Mouse (Mus musculus) CH12.LX (cell line): ENCODE data around the gene Slc25a33. TPM values are rescaled to one million over a fixed set of nuclear protein-coding genes. Genes with fewer than 3 reads are reported as not detected.

ENCODE experiments used
- DNase-seq: peaks from one replicate; pipeline ENCODE4 v3.0.0-alpha.2; 2013; ENCODE audit errors: extremely low read depth
- H3K27ac ChIP-seq: 2 replicates; pipeline ENCODE4 v1.5.1; 2012; ENCODE audit warnings: low read depth, mild to moderate bottlenecking, control low read depth, moderate library complexity; ENCODE audit not compliant: insufficient read depth
- H3K27me3 ChIP-seq: replicated peaks from 2 replicates; pipeline ENCODE3; 2012; ENCODE audit warnings: inconsistent platforms
- H3K36me3 ChIP-seq, 2 experiments: replicated peaks in 1 of 2; 2 replicates each; pipeline versions ENCODE3 to v1.6.1; 2012; ENCODE audit warnings: inconsistent platforms in 1 of 2, low read length in 1 of 2, mild to moderate bottlenecking in 1 of 2, mixed read lengths in 1 of 2, moderate library complexity in 1 of 2; ENCODE audit not compliant: control insufficient read depth in 1 of 2, insufficient read depth in 1 of 2
- H3K4me1 ChIP-seq, 2 experiments: 2 replicates each; pipeline ENCODE4 v1.6.1; 2012; ENCODE audit warnings: inconsistent platforms in 1 of 2, moderate library complexity in 1 of 2; ENCODE audit not compliant: insufficient read depth in 2 of 2, control insufficient read depth in 1 of 2
- H3K4me2 ChIP-seq: 2 replicates; pipeline ENCODE4 v1.6.1; 2012; ENCODE audit warnings: low read depth, mild to moderate bottlenecking, control low read depth; ENCODE audit not compliant: poor library complexity, insufficient read depth, severe bottlenecking
- H3K4me3 ChIP-seq, 3 experiments: fragments of 150-350 bp in 1 of 3; sonication (generic) in 1 of 3; replicated peaks in 1 of 3; 2 replicates each; pipeline versions ENCODE3 to v1.5.1; 2011 to 2012; ENCODE audit warnings: low read depth in 2 of 3, low read length in 2 of 3, mild to moderate bottlenecking in 2 of 3, moderate library complexity in 2 of 3, control low read depth in 1 of 3, improper control_type of control experiment in 1 of 3, inconsistent platforms in 1 of 3, mixed read lengths in 1 of 3; ENCODE audit not compliant: poor library complexity in 1 of 3
- H3K79me2 ChIP-seq: replicated peaks from 2 replicates; pipeline ENCODE4 v1.6.1; 2012; ENCODE audit warnings: mild to moderate bottlenecking, moderate library complexity; ENCODE audit not compliant: control insufficient read depth, poor library complexity, insufficient read depth, severe bottlenecking; ENCODE audit errors: extremely low read depth
- H3K9ac ChIP-seq: 2 replicates; pipeline ENCODE4 v1.6.1; 2012; ENCODE audit warnings: low read depth, mild to moderate bottlenecking, control low read depth, moderate library complexity; ENCODE audit not compliant: insufficient read depth
- H3K9me3 ChIP-seq: replicated peaks from 2 replicates; pipeline ENCODE3; 2012; ENCODE audit warnings: low read length, inconsistent platforms, mixed read lengths
- CHD1 ChIP-seq: IDR thresholded peaks from 2 replicates; pipeline ENCODE4 v1.6.1; 2012; ENCODE audit warnings: low read depth, low read length, improper control_type of control experiment, inconsistent platforms
- CHD2 ChIP-seq: IDR thresholded peaks from 2 replicates; pipeline ENCODE4 v1.6.1; 2011; ENCODE audit warnings: low read length, improper control_type of control experiment
- CTCF ChIP-seq, 2 experiments: IDR thresholded peaks in 1 of 2; conservative IDR thresholded peaks in 1 of 2; 2 replicates each; pipeline ENCODE4 v1.5.1; 2011 to 2012; ENCODE audit warnings: low read depth in 2 of 2, low read length in 2 of 2, improper control_type of control experiment in 1 of 2, inconsistent platforms in 1 of 2, mild to moderate bottlenecking in 1 of 2, moderate library complexity in 1 of 2
- E2F4 ChIP-seq: IDR thresholded peaks from 2 replicates; pipeline ENCODE4 v1.6.1; 2011; ENCODE audit warnings: low read depth, low read length, improper control_type of control experiment; ENCODE audit not compliant: insufficient replicate concordance
- EP300 ChIP-seq: IDR thresholded peaks from 2 replicates; pipeline ENCODE4 v1.6.1; 2011; ENCODE audit warnings: low read length, improper control_type of control experiment
- ETS1 ChIP-seq: conservative IDR thresholded peaks from 2 replicates; pipeline ENCODE4 v1.6.1; 2012; ENCODE audit warnings: low read depth, mild to moderate bottlenecking, inconsistent platforms, low read length, improper control_type of control experiment, moderate library complexity
- GABPA ChIP-seq: IDR thresholded peaks from 2 replicates; pipeline ENCODE4 v1.6.1; 2012; ENCODE audit warnings: low read depth, low read length, improper control_type of control experiment, inconsistent platforms; ENCODE audit not compliant: insufficient replicate concordance
- IRF4 ChIP-seq: IDR thresholded peaks from 2 replicates; pipeline ENCODE4 v1.6.1; 2014; ENCODE audit warnings: low read depth, mild to moderate bottlenecking, inconsistent platforms, low read length, improper control_type of control experiment
- JUND ChIP-seq: conservative IDR thresholded peaks from 2 replicates; pipeline ENCODE4 v1.6.1; 2011; ENCODE audit warnings: low read depth, low read length, improper control_type of control experiment
- KAT2A ChIP-seq: IDR thresholded peaks from 2 replicates; pipeline ENCODE4 v1.6.1; 2012; ENCODE audit warnings: low read length, improper control_type of control experiment, inconsistent platforms; ENCODE audit not compliant: insufficient replicate concordance
- MAFK ChIP-seq: IDR thresholded peaks from 2 replicates; pipeline ENCODE4 v1.6.1; 2011; ENCODE audit warnings: low read length, improper control_type of control experiment; ENCODE audit not compliant: insufficient replicate concordance
- MAX ChIP-seq: IDR thresholded peaks from 2 replicates; pipeline ENCODE4 v1.6.1; 2011; ENCODE audit warnings: low read length, improper control_type of control experiment
- MAZ ChIP-seq: IDR thresholded peaks from 2 replicates; pipeline ENCODE4 v1.6.1; 2012; ENCODE audit warnings: low read depth, mild to moderate bottlenecking, inconsistent platforms, low read length, improper control_type of control experiment, moderate library complexity
- MXI1 ChIP-seq: IDR thresholded peaks from 2 replicates; pipeline ENCODE4 v1.6.1; 2011; ENCODE audit warnings: mild to moderate bottlenecking, low read depth, low read length, improper control_type of control experiment
- PAX5 ChIP-seq: IDR thresholded peaks from 2 replicates; pipeline ENCODE4 v1.6.1; 2012; ENCODE audit warnings: low read length, inconsistent platforms, mixed read lengths
- POLR2AphosphoS2 ChIP-seq: IDR thresholded peaks from 2 replicates; pipeline ENCODE4 v1.6.1; 2011; ENCODE audit warnings: low read depth, low read length, improper control_type of control experiment
- RAD21 ChIP-seq: IDR thresholded peaks from 2 replicates; pipeline ENCODE4 v1.6.1; 2011; ENCODE audit warnings: low read depth, mild to moderate bottlenecking, low read length, improper control_type of control experiment, moderate library complexity
- SMC3 ChIP-seq: IDR thresholded peaks from 2 replicates; pipeline ENCODE4 v1.6.1; 2011; ENCODE audit warnings: low read depth, low read length, improper control_type of control experiment
- TBP ChIP-seq: conservative IDR thresholded peaks from 2 replicates; pipeline ENCODE4 v1.6.1; 2011; ENCODE audit warnings: low read depth, low read length, improper control_type of control experiment
- TCF12 ChIP-seq: IDR thresholded peaks from 2 replicates; pipeline ENCODE4 v1.6.1; 2014; ENCODE audit warnings: low read depth, mild to moderate bottlenecking, inconsistent platforms, low read length, improper control_type of control experiment
- UBTF ChIP-seq: IDR thresholded peaks from 2 replicates; pipeline ENCODE4 v1.6.1; 2012; ENCODE audit warnings: low read depth, mild to moderate bottlenecking, inconsistent platforms, low read length, improper control_type of control experiment, moderate library complexity
- USF1 ChIP-seq: IDR thresholded peaks from 2 replicates; pipeline ENCODE4 v1.6.1; 2014; ENCODE audit warnings: low read depth, mild to moderate bottlenecking, inconsistent platforms, low read length, improper control_type of control experiment
- USF2 ChIP-seq: conservative IDR thresholded peaks from 2 replicates; pipeline ENCODE4 v1.6.1; 2011; ENCODE audit warnings: low read depth, low read length, improper control_type of control experiment
- ZC3H11A ChIP-seq: IDR thresholded peaks from 2 replicates; pipeline ENCODE4 v1.6.1; 2012; ENCODE audit warnings: low read depth, mild to moderate bottlenecking, inconsistent platforms, low read length, improper control_type of control experiment
- dilution Hi-C: fragments of 300-500 bp; cut with MboI; formaldehyde crosslinking; loops from 2 replicates; pipeline ENCODE4 v1.14.3; 2020; ENCODE audit warnings: low sequenced_read_pairs; ENCODE audit not compliant: extremely low pct_unique_long_range_greater_than_20kb, extremely low pct_ligation_motif_present
- in situ Hi-C: fragments of 300-500 bp; cut with MboI; formaldehyde crosslinking; loops from 3 replicates; pipeline ENCODE4 v1.14.3; 2019; ENCODE audit warnings: low sequenced_read_pairs, low pct_ligation_motif_present, low pct_unique_long_range_greater_than_20kb, mixed read lengths
- polyA plus RNA-seq: library from polyadenylated mRNA; unstranded; fragments of >175 nt; gene quantifications from 2 replicates; pipeline ENCODE4 v1.2.1, GENCODE M21; 2012; ENCODE audit warnings: low read depth; ENCODE audit not compliant: insufficient read length
- total RNA-seq, 2 experiments: library from RNA; depleted of rRNA; stranded (reverse); fragments of 300-350 nt in 1 of 2; fragments of >200 nt in 1 of 2; gene quantifications; 2 replicates each; pipeline ENCODE4 v1.2.3; 2012 to 2014

Slc25a33 gene
- total and polyA plus RNA-seq, 3 experiments = 25.3 to 35.5 (median 32.4) TPM

- no peak for DNase-seq
Measured at GRCm38 (mm10) chr4:149775760-149776362, 1.8 kb upstream of the Slc25a33 start.

GRCm38 (mm10) chr4:149775330-149775729, 1.3 kb upstream of the Slc25a33 start:
- dilution Hi-C loops (loop anchor here (25.0 kb wide), 1 partner anchor 187 kb away; the partner anchor contains the start of gene Spsb1), in situ Hi-C loops (no loop called here)
- no peak overlapping the region for H3K27ac ChIP-seq
- peaks cover 22 to 45% of the 10 kb centered on the region in 2 experiments for H3K4me1 ChIP-seq
- peaks cover 28% of the 10 kb centered on the region for H3K79me2 ChIP-seq
- no peak overlapping the region for H3K4me2 ChIP-seq
- TF ChIP-seq TCF12 (no peak), PAX5 (no peak), EP300 (no peak), ZC3H11A (no peak), TBP (no peak), MAZ (no peak), E2F4 (no peak), MAFK (no peak), USF2 (no peak), CHD2 (no peak), POLR2AphosphoS2 (no peak), MAX (no peak), JUND (no peak), UBTF (no peak), USF1 (no peak)
- no peak for DNase-seq
- H3K4me3 ChIP-seq = no peak overlapping the region
- H3K9ac ChIP-seq = no peak overlapping the region
- peaks cover 0 to 15% of the 10 kb centered on the region in 2 experiments for H3K36me3 ChIP-seq
- no peaks in the 10 kb centered on the region for H3K9me3 ChIP-seq
- peaks cover 4% of the 10 kb centered on the region for H3K27me3 ChIP-seq

More at GRCm38 (mm10) chr4:149775760-149776362, 1.8 kb upstream of the Slc25a33 start:
- no peaks in the 10 kb centered on the region for H3K9me3 ChIP-seq
- dilution Hi-C loops = loop anchor here (25.0 kb wide), 1 partner anchor 186 kb away; the partner anchor contains the start of gene Spsb1
- no peak overlapping the region for H3K4me2 ChIP-seq
- no peak overlapping the region for H3K4me3 ChIP-seq
- in situ Hi-C loops = no loop called here
- peaks cover 0 to 12% of the 10 kb centered on the region in 2 experiments for H3K36me3 ChIP-seq
- peaks cover 22% of the 10 kb centered on the region for H3K79me2 ChIP-seq
- peaks cover 4% of the 10 kb centered on the region for H3K27me3 ChIP-seq
- H3K27ac ChIP-seq = no peak overlapping the region
- H3K9ac ChIP-seq = no peak overlapping the region
- TF ChIP-seq IRF4 (no peak), TBP (no peak), E2F4 (no peak), PAX5 (no peak), CTCF (conservative IDR thresholded peaks at IDR 0.05 in 1 of 2, IDR thresholded peaks at IDR 0.05 in 1 of 2; ENCODE audit: low read depth in 2 of 2, low read length in 2 of 2) (no peak), MAZ (no peak), CHD1 (no peak), KAT2A (no peak), ETS1 (no peak), MXI1 (no peak), GABPA (no peak), SMC3 (no peak), EP300 (no peak), RAD21 (no peak)
- peaks cover 20 to 45% of the 10 kb centered on the region in 2 experiments for H3K4me1 ChIP-seq
